Mouse (Mus musculus): ENCODE measurements at regions not wholly inside any gene's neighbourhood (a gene's known extent, or its start where the extent isn't known, plus 50 kb on each side); places are given as distances from the start of the nearest gene placed in this dataset.

- TF ChIP-seq POLR2A (IDR thresholded peaks at IDR 0.05; ENCODE audit: control insufficient read depth, low read depth, low read length), result no peak
- TF ChIP-seq CTCF (IDR thresholded peaks at IDR 0.05; ENCODE audit: control insufficient read depth, insufficient read depth, insufficient replicate concordance, low read depth, low read length), result no peak
Measured at GRCm38 (mm10) chr8:101786876-101787275, 998.6 kb downstream of the Cdh11 start.

Data from testis, adult 2 months (tissue).